Mouse (Mus musculus) lung, postnatal 10 days (tissue): ENCODE measurements at regions not wholly inside any gene's neighbourhood (a gene's known extent, or its start where the extent isn't known, plus 50 kb on each side); places are given as distances from the start of the nearest gene placed in this dataset.
A peak's percentile ranks its signal among the peaks of the same experiment; 100 is the strongest.
"Not testable (repeated sequence)": the region's sequence is repeated elsewhere in the genome, so short reads cannot be mapped to it uniquely, and the experiment has no call there.

Experiments
- DNase-seq: peaks from one replicate; pipeline ENCODE4 v3.0.0; 2021

- no peak for DNase-seq
These were observed 55.2 kb downstream of the Rdh14 start for GRCm38 (mm10) chr12:10445738-10446137.

- no peak for DNase-seq
These were observed 67.5 kb downstream of the Rdh14 start for GRCm38 (mm10) chr12:10457960-10458655.

- no peak for DNase-seq
These were observed 71.2 kb downstream of the Rdh14 start for GRCm38 (mm10) chr12:10461796-10462195.

GRCm38 (mm10) chr12:10462956-10463355 is 72.4 kb downstream of the Rdh14 start:
- peak; percentile 11 for DNase-seq

GRCm38 (mm10) chr12:10473986-10474385 is 83.4 kb downstream of the Rdh14 start:
- no peak for DNase-seq

- no peak for DNase-seq
These were observed 90.2 kb downstream of the Rdh14 start for GRCm38 (mm10) chr12:10480781-10481180.

GRCm38 (mm10) chr12:10482294-10483010 is 91.9 kb downstream of the Rdh14 start:
- DNase-seq = no peak

GRCm38 (mm10) chr12:10506721-10507120 is 116.1 kb downstream of the Rdh14 start:
- no peak for DNase-seq

GRCm38 (mm10) chr12:10513526-10513925 is 123.0 kb downstream of the Rdh14 start:
- DNase-seq = no peak

- no peak for DNase-seq
These were observed 123.7 kb downstream of the Rdh14 start for GRCm38 (mm10) chr12:10514278-10514677.

- peak; percentile 46 for DNase-seq
These were observed 134.1 kb downstream of the Rdh14 start for GRCm38 (mm10) chr12:10524509-10525286.

- no peak for DNase-seq
These were observed 135.4 kb downstream of the Rdh14 start for GRCm38 (mm10) chr12:10525934-10526333.

GRCm38 (mm10) chr12:10529077-10529476 is 138.5 kb downstream of the Rdh14 start:
- no peak for DNase-seq

- no peak for DNase-seq
These were observed 140.4 kb downstream of the Rdh14 start for GRCm38 (mm10) chr12:10530996-10531395.

- DNase-seq = no peak
These were observed 143.4 kb downstream of the Rdh14 start for GRCm38 (mm10) chr12:10533971-10534370.

- no peak for DNase-seq
These were observed 145.7 kb downstream of the Rdh14 start for GRCm38 (mm10) chr12:10536239-10536638.

GRCm38 (mm10) chr12:10537069-10537468 is 146.5 kb downstream of the Rdh14 start:
- DNase-seq = peak; percentile 68

- DNase-seq = peak; percentile 5
These were observed 159.1 kb downstream of the Rdh14 start for GRCm38 (mm10) chr12:10549481-10550201.

- DNase-seq = not testable (repeated sequence)
These were observed 164.1 kb downstream of the Rdh14 start for GRCm38 (mm10) chr12:10554701-10555100.

- DNase-seq = no peak
These were observed 172.4 kb downstream of the Rdh14 start for GRCm38 (mm10) chr12:10562966-10563365.

GRCm38 (mm10) chr12:10567881-10568280 is 177.3 kb downstream of the Rdh14 start:
- DNase-seq = no peak

GRCm38 (mm10) chr12:10571643-10572377 is 181.2 kb downstream of the Rdh14 start:
- DNase-seq = no peak
